Mouse (Mus musculus) lung, embryonic 14.5 days (tissue): Measurements from ENCODE around the gene Tmem266. TPM values are rescaled to one million over a fixed set of nuclear protein-coding genes. Genes with fewer than 3 reads are reported as not detected.

Source experiments
- ATAC-seq: fragments of 200-750 bp; cut with Nextera tagmentation; 2 replicates; pipeline ENCODE4 v1.8.0; 2017; ENCODE audit warnings: mild to moderate bottlenecking, moderate TSS enrichment, moderate library complexity; ENCODE audit not compliant: insufficient read depth
- DNase-seq: peaks from one replicate; pipeline ENCODE4 v3.0.0-alpha.2; 2015
- H3K27ac ChIP-seq: fragments of 300-500 bp; sonication (generic); 2 replicates; pipeline ENCODE4 v1.5.1; 2014; ENCODE audit warnings: low read depth, mild to moderate bottlenecking, moderate library complexity
- H3K27me3 ChIP-seq: fragments of 300-500 bp; sonication (generic); 2 replicates; pipeline ENCODE4 v1.6.1; 2014; ENCODE audit warnings: low read length, control low read depth; ENCODE audit not compliant: insufficient read depth
- H3K36me3 ChIP-seq: fragments of 300-500 bp; sonication (generic); 2 replicates; pipeline ENCODE4 v1.6.1; 2014; ENCODE audit warnings: control low read depth; ENCODE audit not compliant: insufficient read depth
- H3K4me1 ChIP-seq: fragments of 300-500 bp; sonication (generic); 2 replicates; pipeline ENCODE4 v1.6.1; 2014; ENCODE audit warnings: antibody characterized with exemption, control low read depth; ENCODE audit not compliant: insufficient read depth
- H3K4me2 ChIP-seq: fragments of 300-500 bp; sonication (generic); 2 replicates; pipeline ENCODE4 v1.6.1; 2014; ENCODE audit warnings: mild to moderate bottlenecking
- H3K4me3 ChIP-seq: fragments of 300-500 bp; sonication (generic); 2 replicates; pipeline ENCODE4 v1.5.1; 2014; ENCODE audit warnings: low read depth, low read length
- H3K9ac ChIP-seq: fragments of 300-500 bp; sonication (generic); 2 replicates; pipeline ENCODE4 v1.6.1; 2014
- H3K9me3 ChIP-seq: fragments of 300-500 bp; sonication (generic); 2 replicates; pipeline ENCODE4 v1.6.1; 2016; ENCODE audit warnings: low read depth, low read length, control low read depth
- CTCF ChIP-seq: IDR thresholded peaks from 2 replicates; pipeline ENCODE4 v1.5.1; 2016; ENCODE audit warnings: antibody characterized with exemption, low read depth
- WGBS: fragments of 180-500 bp; shearing (Covaris S2); extraction: QIAGEN DNeasy Blood & Tissue Kit; methylation state at CpG from one replicate; pipeline ENCODE4 v1.1.7; 2014; 5-methylcytosine and 5-hydroxymethylcytosine counted together
- polyA plus RNA-seq: library from polyadenylated mRNA; unstranded; fragments of >200 nt; fragmentation: Nextera tagmentation; extraction: Ambion mirVana; gene quantifications from 2 replicates; pipeline ENCODE4 v1.2.1, GENCODE M21; 2014

Gene Tmem266
- polyA plus RNA-seq, 1 experiment from 2014 or later: 0.29 TPM

GRCm38 (mm10) chr9:55433875-55434274 is 107.2 kb downstream of the Tmem266 start:
- ATAC-seq: no peak
- Histone ChIP-seq H3K4me3 (no peak overlapping the region), H3K27ac (no peak overlapping the region), H3K36me3 (no peaks in the 10 kb centered on the region), H3K9me3 (no peaks in the 10 kb centered on the region), H3K4me2 (no peak overlapping the region), H3K9ac (no peak overlapping the region), H3K27me3 (0 out of 2 replicates have a peak, but pooled peaks cover 6% of the 10 kb centered on the region), H3K4me1 (no peaks in the 10 kb centered on the region)
- no peak for DNase-seq
- WGBS: 91% methylated on average over 5 of the region's 5 CpGs
- TF ChIP-seq CTCF: no peak

DNA sequence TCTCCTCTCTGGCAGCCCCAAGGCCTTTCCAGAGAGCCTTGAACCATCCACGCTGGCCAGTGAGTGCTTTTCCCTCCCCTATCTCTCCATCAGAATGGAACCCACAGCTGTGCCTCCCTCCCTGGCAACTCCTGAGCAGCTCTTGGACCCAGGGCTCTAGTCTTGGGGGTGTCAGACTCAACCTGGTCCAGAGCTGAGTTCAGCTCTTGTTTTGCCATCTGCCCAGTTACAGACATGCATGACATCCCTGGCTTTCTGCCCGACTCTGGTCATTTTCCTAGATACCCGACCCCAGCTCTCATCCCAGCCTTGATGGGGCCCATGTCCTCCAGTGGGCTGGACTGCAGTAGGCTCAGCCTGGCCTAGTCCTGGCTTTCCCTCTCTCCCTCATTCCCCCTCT is 111.7 kb downstream of the Tmem266 start:
- no peaks in the 10 kb centered on the region for H3K9me3 ChIP-seq
- 27% methylated on average over 3 of the region's 3 CpGs for WGBS

DNA sequence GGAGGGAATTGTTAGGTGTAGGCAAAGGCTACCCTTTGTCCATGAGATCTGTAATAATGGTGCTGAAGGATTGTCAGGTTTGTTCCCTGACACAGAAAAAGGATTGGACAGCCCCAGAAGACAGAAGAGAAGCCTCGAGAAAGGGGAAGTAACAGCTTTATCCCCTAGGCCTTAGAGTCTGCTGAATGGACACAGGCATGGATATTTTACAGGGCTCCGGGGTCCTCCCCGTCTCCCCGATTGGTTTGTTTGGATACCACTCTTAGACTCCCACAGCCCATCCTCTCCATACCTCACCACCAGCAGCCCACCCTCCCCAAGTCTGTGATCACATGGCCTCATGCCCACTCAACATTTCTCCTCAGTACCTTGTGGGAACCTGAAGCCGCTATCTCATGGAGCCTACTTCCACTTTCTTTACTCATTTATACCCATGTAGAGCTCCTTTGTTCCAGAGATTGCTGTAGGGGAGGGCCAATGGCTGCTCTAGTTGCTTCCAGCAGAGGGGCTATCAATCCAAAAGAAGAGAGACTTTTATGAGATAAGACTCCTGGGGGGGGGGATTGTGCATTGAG is 112.6 kb downstream of the Tmem266 start:
- Histone ChIP-seq H3K4me1 (no peaks in the 10 kb centered on the region), H3K4me2 (no peak overlapping the region), H3K36me3 (no peaks in the 10 kb centered on the region), H3K9me3 (no peaks in the 10 kb centered on the region), H3K27me3 (no peaks in the 10 kb centered on the region), H3K9ac (no peak overlapping the region), H3K27ac (no peak overlapping the region), H3K4me3 (no peak overlapping the region)
- 79% methylated on average over 5 of the region's 5 CpGs for WGBS
- TF ChIP-seq CTCF: no peak
- no peak for ATAC-seq
- no peak for DNase-seq

More for the DNA sequence above, 111.7 kb downstream of the Tmem266 start:
- ATAC-seq: no peak
- H3K27ac ChIP-seq: no peak overlapping the region
- TF ChIP-seq CTCF: no peak
- no peak overlapping the region for H3K4me2 ChIP-seq
- H3K9ac ChIP-seq: no peak overlapping the region
- no peaks in the 10 kb centered on the region for H3K36me3 ChIP-seq
- no peaks in the 10 kb centered on the region for H3K27me3 ChIP-seq
- DNase-seq: no peak
- no peaks in the 10 kb centered on the region for H3K4me1 ChIP-seq
- no peak overlapping the region for H3K4me3 ChIP-seq

- no peak for TF ChIP-seq CTCF
- no peak for DNase-seq
- no peak overlapping the region for H3K27ac ChIP-seq
- H3K9ac ChIP-seq: no peak overlapping the region
- no peaks in the 10 kb centered on the region for H3K27me3 ChIP-seq
- no peak overlapping the region for H3K4me2 ChIP-seq
- no peak for ATAC-seq
- no peaks in the 10 kb centered on the region for H3K4me1 ChIP-seq
- H3K36me3 ChIP-seq: no peaks in the 10 kb centered on the region
- no peaks in the 10 kb centered on the region for H3K9me3 ChIP-seq
- WGBS: 79% methylated on average over 4 of the region's 4 CpGs
- no peak overlapping the region for H3K4me3 ChIP-seq
Measured at GRCm38 (mm10) chr9:55447509-55447908, 120.8 kb downstream of the Tmem266 start.

GRCm38 (mm10) chr9:55449108-55449507 is 122.4 kb downstream of the Tmem266 start:
- Histone ChIP-seq H3K27ac (no peak overlapping the region), H3K27me3 (no peaks in the 10 kb centered on the region), H3K4me1 (no peaks in the 10 kb centered on the region), H3K4me2 (no peak overlapping the region), H3K36me3 (0 out of 2 replicates have a peak, but pooled peaks cover 9% of the 10 kb centered on the region), H3K9ac (no peak overlapping the region), H3K9me3 (no peaks in the 10 kb centered on the region), H3K4me3 (no peak overlapping the region)
- TF ChIP-seq CTCF: no peak
- DNase-seq (no peak), ATAC-seq (no peak)
- 61% methylated on average over 1 of the region's 1 CpGs for WGBS

GRCm38 (mm10) chr9:55450035-55450434 is 123.3 kb downstream of the Tmem266 start:
- ATAC-seq: no peak
- WGBS: 84% methylated on average over 6 of the region's 6 CpGs

DNA sequence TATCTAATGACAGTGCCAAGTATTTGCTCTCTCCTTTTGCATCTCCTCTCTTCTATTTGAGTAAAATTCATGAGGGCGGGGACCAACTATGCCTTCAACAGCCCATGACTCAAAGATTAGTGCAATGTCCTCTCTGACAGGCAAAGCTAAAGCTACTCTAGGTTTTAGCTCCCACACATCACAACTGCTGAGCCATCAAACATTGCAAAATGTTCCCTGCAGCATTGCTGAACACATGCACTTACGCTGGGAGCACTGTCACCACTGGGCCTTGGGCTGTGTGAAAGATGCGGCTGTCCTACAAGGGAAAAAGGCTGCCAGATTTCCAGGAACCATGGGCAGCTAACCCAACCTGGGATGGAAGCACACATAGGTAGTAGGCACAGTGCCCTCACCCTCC is 124.7 kb downstream of the Tmem266 start:
- no peak for DNase-seq
- no peak overlapping the region for H3K9ac ChIP-seq
- H3K4me3 ChIP-seq: no peak overlapping the region
- H3K27me3 ChIP-seq: no peaks in the 10 kb centered on the region
- no peak for ATAC-seq
- H3K27ac ChIP-seq: no peak overlapping the region
- no peaks in the 10 kb centered on the region for H3K9me3 ChIP-seq
- H3K4me1 ChIP-seq: no peaks in the 10 kb centered on the region
- no peak overlapping the region for H3K4me2 ChIP-seq
- WGBS: 88% methylated on average over 3 of the region's 3 CpGs
- TF ChIP-seq CTCF: no peak
- H3K36me3 ChIP-seq: peaks cover 9% of the 10 kb centered on the region; the same call in 1 of the 2 replicates

More at GRCm38 (mm10) chr9:55450035-55450434, 123.3 kb downstream of the Tmem266 start:
- Histone ChIP-seq H3K27me3 (no peaks in the 10 kb centered on the region), H3K4me3 (no peak overlapping the region), H3K27ac (no peak overlapping the region), H3K4me2 (no peak overlapping the region), H3K4me1 (no peaks in the 10 kb centered on the region), H3K36me3 (0 out of 2 replicates have a peak, but pooled peaks cover 9% of the 10 kb centered on the region), H3K9ac (no peak overlapping the region), H3K9me3 (no peaks in the 10 kb centered on the region)
- TF ChIP-seq CTCF: no peak
- no peak for DNase-seq
